Mouse (Mus musculus): ENCODE results near the gene Aph1c. TPM values are rescaled to one million over a fixed set of nuclear protein-coding genes. Genes with fewer than 3 reads are reported as not detected.

The Aph1c gene
- polyA plus RNA-seq, 1 experiment from 2014 or later: 23.1 TPM

GRCm38 (mm10) chr9:66864708-66865107, 30.2 kb upstream of the Aph1c start:
- no peaks in the 10 kb centered on the region for H3K27me3 ChIP-seq (ENCODE audit: insufficient read depth, low read length)
- ATAC-seq (replicated peaks; ENCODE audit: low FRiP score, low read depth) (no peak), DNase-seq (ENCODE audit: low spot score) (no peak)
- no peak overlapping the region for H3K4me3 ChIP-seq (replicated peaks; ENCODE audit: low read depth, low read length)
- H3K27ac ChIP-seq: no peak overlapping the region
- H3K36me3 ChIP-seq (ENCODE audit: insufficient read depth, low read length): 0 out of 2 replicates have a peak, but pooled peaks cover 3% of the 10 kb centered on the region
- peaks cover 5% of the 10 kb centered on the region; the same call in 1 of the 2 replicates for H3K4me1 ChIP-seq (replicated peaks; ENCODE audit: insufficient read depth, low read length)
- no peak overlapping the region for H3K4me2 ChIP-seq (ENCODE audit: low read length)
- TF ChIP-seq CTCF (IDR thresholded peaks at IDR 0.05; ENCODE audit: low read depth): no peak
- H3K9ac ChIP-seq (ENCODE audit: low read depth, low read length): no peak overlapping the region
- 34% methylated on average over 3 of the region's 3 CpGs for WGBS
- H3K9me3 ChIP-seq (replicated peaks; ENCODE audit: low read length): no peaks in the 10 kb centered on the region

- ATAC-seq (replicated peaks; ENCODE audit: low FRiP score, low read depth) (no peak), DNase-seq (ENCODE audit: low spot score) (no peak)
- Histone ChIP-seq H3K4me3 (replicated peaks; ENCODE audit: low read depth, low read length) (no peak overlapping the region), H3K36me3 (ENCODE audit: insufficient read depth, low read length) (0 out of 2 replicates have a peak, but pooled peaks cover 6% of the 10 kb centered on the region), H3K27me3 (ENCODE audit: insufficient read depth, low read length) (no peaks in the 10 kb centered on the region), H3K4me1 (replicated peaks; ENCODE audit: insufficient read depth, low read length) (peaks cover 5% of the 10 kb centered on the region; the same call in 1 of the 2 replicates), H3K4me2 (ENCODE audit: low read length) (no peak overlapping the region), H3K27ac (no peak overlapping the region), H3K9me3 (replicated peaks; ENCODE audit: low read length) (no peaks in the 10 kb centered on the region), H3K9ac (ENCODE audit: low read depth, low read length) (no peak overlapping the region)
- WGBS: 72% methylated on average over 3 of the region's 3 CpGs
- no peak for TF ChIP-seq CTCF (IDR thresholded peaks at IDR 0.05; ENCODE audit: low read depth)
Measured at GRCm38 (mm10) chr9:66863456-66863855, 28.9 kb upstream of the Aph1c start.

- 0 out of 2 replicates have a peak, but pooled peaks cover 6% of the 10 kb centered on the region for H3K36me3 ChIP-seq (ENCODE audit: insufficient read depth, low read length)
- H3K27ac ChIP-seq: no peak overlapping the region
- TF ChIP-seq CTCF (IDR thresholded peaks at IDR 0.05; ENCODE audit: low read depth): no peak
- no peaks in the 10 kb centered on the region for H3K27me3 ChIP-seq (ENCODE audit: insufficient read depth, low read length)
- peaks cover 5% of the 10 kb centered on the region; the same call in 1 of the 2 replicates for H3K4me1 ChIP-seq (replicated peaks; ENCODE audit: insufficient read depth, low read length)
- 76% methylated on average over 4 of the region's 4 CpGs for WGBS
- ATAC-seq (replicated peaks; ENCODE audit: low FRiP score, low read depth) (no peak), DNase-seq (ENCODE audit: low spot score) (no peak)
- no peak overlapping the region for H3K4me2 ChIP-seq (ENCODE audit: low read length)
- no peaks in the 10 kb centered on the region for H3K9me3 ChIP-seq (replicated peaks; ENCODE audit: low read length)
- H3K4me3 ChIP-seq (replicated peaks; ENCODE audit: low read depth, low read length): no peak overlapping the region
- no peak overlapping the region for H3K9ac ChIP-seq (ENCODE audit: low read depth, low read length)
Measured at GRCm38 (mm10) chr9:66862202-66862601, 27.7 kb upstream of the Aph1c start.

GRCm38 (mm10) chr9:66861104-66861767, 26.7 kb upstream of the Aph1c start:
- no peak for TF ChIP-seq CTCF (IDR thresholded peaks at IDR 0.05; ENCODE audit: low read depth)
- 57% methylated on average over 5 of the region's 5 CpGs for WGBS
- Histone ChIP-seq H3K4me3 (replicated peaks; ENCODE audit: low read depth, low read length) (no peak overlapping the region), H3K27ac (0 out of 2 replicates have a peak overlapping the region, but pooled peaks have one; percentile 21), H3K36me3 (ENCODE audit: insufficient read depth, low read length) (0 out of 2 replicates have a peak, but pooled peaks cover 6% of the 10 kb centered on the region), H3K9ac (ENCODE audit: low read depth, low read length) (no peak overlapping the region), H3K9me3 (replicated peaks; ENCODE audit: low read length) (no peaks in the 10 kb centered on the region), H3K27me3 (ENCODE audit: insufficient read depth, low read length) (no peaks in the 10 kb centered on the region), H3K4me2 (ENCODE audit: low read length) (no peak overlapping the region), H3K4me1 (replicated peaks; ENCODE audit: insufficient read depth, low read length) (peaks cover 5% of the 10 kb centered on the region; the same call in 1 of the 2 replicates)
- no peak for ATAC-seq (replicated peaks; ENCODE audit: low FRiP score, low read depth)
- DNase-seq (ENCODE audit: low spot score): peak; percentile 29

GRCm38 (mm10) chr9:66859523-66859922, 25.0 kb upstream of the Aph1c start:
- DNase-seq (ENCODE audit: low spot score): no peak
- TF ChIP-seq CTCF (IDR thresholded peaks at IDR 0.05; ENCODE audit: low read depth): no peak
- 95% methylated on average over 5 of the region's 5 CpGs for WGBS
- Histone ChIP-seq H3K36me3 (ENCODE audit: insufficient read depth, low read length) (0 out of 2 replicates have a peak, but pooled peaks cover 6% of the 10 kb centered on the region), H3K27me3 (ENCODE audit: insufficient read depth, low read length) (no peaks in the 10 kb centered on the region), H3K4me2 (ENCODE audit: low read length) (no peak overlapping the region), H3K9ac (ENCODE audit: low read depth, low read length) (no peak overlapping the region), H3K9me3 (replicated peaks; ENCODE audit: low read length) (no peaks in the 10 kb centered on the region), H3K4me1 (replicated peaks; ENCODE audit: insufficient read depth, low read length) (peaks cover 5% of the 10 kb centered on the region; the same call in 1 of the 2 replicates), H3K4me3 (replicated peaks; ENCODE audit: low read depth, low read length) (no peak overlapping the region), H3K27ac (no peak overlapping the region)
- no peak for ATAC-seq (replicated peaks; ENCODE audit: low FRiP score, low read depth)

GRCm38 (mm10) chr9:66855865-66856264, 21.3 kb upstream of the Aph1c start:
- no peaks in the 10 kb centered on the region for H3K9me3 ChIP-seq (replicated peaks; ENCODE audit: low read length)
- DNase-seq (ENCODE audit: low spot score): peak; percentile 20

More at GRCm38 (mm10) chr9:66855865-66856264, 21.3 kb upstream of the Aph1c start:
- H3K27ac ChIP-seq: 0 out of 2 replicates have a peak overlapping the region, but pooled peaks have one; percentile 4
- no peak for ATAC-seq (replicated peaks; ENCODE audit: low FRiP score, low read depth)
- 0 out of 2 replicates have a peak, but pooled peaks cover 9% of the 10 kb centered on the region for H3K36me3 ChIP-seq (ENCODE audit: insufficient read depth, low read length)
- no peak overlapping the region for H3K4me3 ChIP-seq (replicated peaks; ENCODE audit: low read depth, low read length)
- H3K9ac ChIP-seq (ENCODE audit: low read depth, low read length): no peak overlapping the region
- peaks cover 5% of the 10 kb centered on the region; the same call in 1 of the 2 replicates for H3K4me1 ChIP-seq (replicated peaks; ENCODE audit: insufficient read depth, low read length)
- TF ChIP-seq CTCF (IDR thresholded peaks at IDR 0.05; ENCODE audit: low read depth): no peak
- no peak overlapping the region for H3K4me2 ChIP-seq (ENCODE audit: low read length)
- WGBS: 18% methylated on average over 7 of the region's 7 CpGs
- H3K27me3 ChIP-seq (ENCODE audit: insufficient read depth, low read length): no peaks in the 10 kb centered on the region
